Mouse (Mus musculus) cortical plate, adult 2 months (tissue): ENCODE measurements around the gene Slc44a5.

ENCODE experiments used
- CTCF ChIP-seq: fragments of 200-500 bp; IDR thresholded peaks from 2 replicates; pipeline ENCODE4 v1.5.1; 2011; ENCODE audit warnings: mild to moderate bottlenecking, control low read depth, low read length; ENCODE audit not compliant: insufficient read depth; ENCODE audit errors: extremely low read depth
- POLR2A ChIP-seq: fragments of 200-500 bp; IDR thresholded peaks from 2 replicates; pipeline ENCODE4 v1.6.1; 2011; ENCODE audit warnings: mild to moderate bottlenecking, low read length, control low read depth; ENCODE audit not compliant: insufficient read depth; ENCODE audit errors: extremely low read depth

DNA sequence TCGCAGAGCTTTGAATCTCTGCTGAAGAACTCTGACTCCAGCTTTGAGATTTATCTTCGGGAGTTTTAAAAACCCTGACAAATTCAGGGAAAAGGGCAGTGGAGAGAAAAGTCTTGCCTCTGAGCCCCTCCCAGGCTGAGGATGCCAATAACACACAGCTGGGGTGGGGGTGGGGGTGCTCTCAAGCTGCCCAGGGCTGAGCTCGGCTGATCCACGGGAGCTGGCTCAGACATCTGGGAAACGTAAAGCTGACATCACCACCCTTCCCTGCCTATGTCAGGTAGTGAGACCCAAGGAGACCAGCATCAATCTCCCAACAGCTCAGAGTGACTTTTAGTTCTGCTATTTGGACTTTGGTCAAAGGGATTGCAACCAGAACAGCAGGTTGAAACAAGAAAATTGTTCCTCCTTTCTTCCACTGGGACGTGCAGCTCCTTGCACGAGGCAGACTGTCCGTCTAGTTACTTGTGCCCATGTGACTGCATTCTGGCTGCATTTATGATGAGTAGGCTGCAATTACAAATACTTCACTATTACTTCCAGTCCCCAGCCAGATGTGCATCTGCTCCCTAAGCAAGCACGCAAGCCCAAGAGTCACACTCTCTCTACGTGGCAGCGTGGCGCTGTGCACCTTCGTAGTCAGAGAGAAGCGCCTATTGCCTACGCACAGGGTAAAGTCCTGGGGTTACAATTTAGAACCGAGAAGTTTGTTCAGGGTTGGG lies 332.1 kb downstream of the Slc44a5 start:
- TF ChIP-seq CTCF (no peak), POLR2A (no peak)
